Mouse (Mus musculus): ENCODE measurements around the gene Rhox1.

- TF ChIP-seq CTCF (IDR thresholded peaks at IDR 0.05; ENCODE audit: extremely low read depth, insufficient read depth, insufficient read length, insufficient replicate concordance), result no peak
- no peak for TF ChIP-seq POLR2A (IDR thresholded peaks at IDR 0.05; ENCODE audit: low read depth, low read length)
Observed at GRCm38 (mm10) chrX:37191744-37192379, 30.2 kb downstream of the Rhox1 start.

All from spleen, adult 2 months (tissue).